Mouse (Mus musculus): ENCODE measurements at regions not wholly inside any gene's neighbourhood (a gene's known extent, or its start where the extent isn't known, plus 50 kb on each side); places are given as distances from the start of the nearest gene placed in this dataset.

GRCm38 (mm10) chr5:85954526-85954925 lies 110.9 kb downstream of the Cenpc1 start:
- no peak for DNase-seq (ENCODE audit: low read depth, low spot score)

DNA sequence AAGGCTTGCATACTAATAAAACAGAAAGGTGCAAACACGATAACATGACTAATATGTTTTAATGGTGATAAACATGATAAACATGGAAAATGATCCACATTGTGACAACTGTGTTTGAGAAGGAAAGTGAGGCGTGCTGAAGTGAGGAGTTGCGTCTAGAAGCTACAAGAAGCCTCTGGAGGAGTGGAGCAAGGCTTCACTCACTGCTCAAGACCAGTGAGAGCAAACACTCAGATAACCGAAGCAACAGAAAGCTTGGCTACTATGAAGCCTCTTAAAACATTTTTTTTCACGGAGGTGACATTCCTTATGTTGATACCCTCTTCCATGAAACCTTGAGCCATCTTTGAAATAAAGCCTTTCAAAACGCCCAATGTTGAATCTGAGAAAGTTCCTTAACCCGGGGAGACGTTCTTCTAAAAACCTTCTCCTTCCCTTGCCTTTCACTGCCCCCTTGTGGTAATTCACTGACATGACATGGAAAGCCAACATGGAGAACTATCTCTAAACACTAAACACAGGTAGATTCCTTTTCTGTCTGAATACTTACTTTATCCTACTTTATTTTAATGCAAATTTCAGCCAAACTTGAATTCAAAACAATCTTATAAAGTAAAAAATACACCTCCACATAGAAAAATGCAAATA lies 128.6 kb downstream of the Cenpc1 start:
- DNase-seq (ENCODE audit: low read depth, low spot score), result peak; percentile 57

- DNase-seq (ENCODE audit: low read depth, low spot score), result no peak
Measured at GRCm38 (mm10) chr5:85918288-85918687, 147.1 kb downstream of the Cenpc1 start.

GRCm38 (mm10) chr5:85915000-85915399 lies 150.4 kb downstream of the Cenpc1 start:
- no peak for DNase-seq (ENCODE audit: low read depth, low spot score)

DNA sequence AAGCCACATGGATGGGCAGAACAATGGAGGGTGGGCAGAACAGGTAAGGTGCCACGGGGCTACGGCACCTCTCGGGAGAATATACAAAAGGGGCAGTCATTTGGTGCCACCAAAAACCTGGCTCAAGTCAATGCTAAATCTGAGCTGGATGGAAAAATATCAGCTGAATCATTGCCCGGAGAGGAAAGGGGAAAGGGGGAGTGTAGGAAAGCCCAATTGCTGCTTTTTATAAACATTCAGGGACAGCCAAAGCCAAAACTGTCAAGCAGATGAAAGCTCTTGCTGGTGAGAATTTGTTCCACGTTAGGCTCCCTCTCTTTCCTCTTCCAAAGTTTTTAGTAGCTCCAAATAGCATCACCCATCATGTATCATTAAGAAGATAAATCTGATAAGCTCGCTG lies 168.9 kb downstream of the Cenpc1 start:
- peak; percentile 34 for DNase-seq (ENCODE audit: low read depth, low spot score)

GRCm38 (mm10) chr5:85895814-85896213 lies 169.6 kb downstream of the Cenpc1 start:
- peak; percentile 20 for DNase-seq (ENCODE audit: low read depth, low spot score)

DNA sequence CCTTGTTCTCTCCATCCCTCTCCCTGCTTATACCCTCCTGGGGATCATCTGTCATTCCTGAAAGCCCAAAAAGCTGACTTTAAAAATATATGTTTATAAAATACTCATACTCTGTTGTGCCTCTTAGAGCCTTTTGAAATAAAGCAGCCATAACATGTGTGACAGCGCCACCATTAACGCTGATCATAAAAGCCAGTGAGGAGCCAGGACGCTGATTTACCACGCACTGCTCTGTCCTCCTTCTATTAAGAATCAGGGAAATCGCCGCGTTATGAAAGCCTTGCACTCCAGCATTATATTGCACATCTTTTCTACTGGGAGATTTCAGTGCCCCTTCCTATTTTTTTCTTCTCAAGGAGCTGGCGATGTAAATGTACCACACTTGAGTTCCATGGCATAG lies 195.1 kb downstream of the Cenpc1 start:
- DNase-seq (ENCODE audit: low read depth, low spot score), result no peak

- no peak for DNase-seq (ENCODE audit: low read depth, low spot score)
Measured at GRCm38 (mm10) chr5:85832556-85832955, 232.8 kb downstream of the Cenpc1 start.

- no peak for DNase-seq (ENCODE audit: low read depth, low spot score)
Measured at GRCm38 (mm10) chr5:85795531-85796197, 269.7 kb downstream of the Cenpc1 start.

GRCm38 (mm10) chr5:85793148-85793547 lies 272.2 kb downstream of the Cenpc1 start:
- DNase-seq (ENCODE audit: low read depth, low spot score), result no peak

DNA sequence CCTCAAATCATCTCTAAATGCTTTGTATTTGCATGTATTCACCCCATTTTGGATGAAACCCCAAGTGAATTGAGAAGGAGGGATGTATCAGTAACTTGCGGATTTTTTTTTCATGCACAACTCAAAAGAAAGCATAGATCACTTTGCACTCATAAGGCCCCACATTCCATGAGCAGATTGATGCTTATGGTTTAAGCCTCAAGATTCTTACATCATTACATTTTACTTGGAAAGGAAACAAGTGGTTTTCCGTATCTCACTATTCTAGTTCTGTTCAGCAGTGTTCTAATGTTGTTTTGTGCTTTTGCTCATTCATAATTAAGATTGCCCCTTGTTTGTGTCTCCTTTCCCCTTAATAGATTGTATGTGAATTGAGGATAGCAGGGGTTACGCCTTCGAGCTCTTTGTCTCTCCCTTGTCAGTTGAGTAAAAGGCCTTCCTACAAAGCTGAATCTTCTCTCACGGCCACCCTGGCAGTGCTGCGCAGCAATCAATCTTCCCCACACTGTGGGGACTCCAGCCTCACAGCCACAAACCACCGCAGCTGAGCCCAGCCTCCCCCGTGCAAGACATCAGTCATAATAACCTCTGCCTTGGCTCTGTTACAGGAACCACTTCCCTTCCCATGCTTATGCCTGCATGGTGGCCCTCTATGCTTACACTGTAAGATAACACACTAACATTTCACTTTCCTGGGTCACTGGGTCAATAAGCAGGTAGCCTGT lies 284.5 kb downstream of the Cenpc1 start:
- DNase-seq (ENCODE audit: low read depth, low spot score), result no peak

DNA sequence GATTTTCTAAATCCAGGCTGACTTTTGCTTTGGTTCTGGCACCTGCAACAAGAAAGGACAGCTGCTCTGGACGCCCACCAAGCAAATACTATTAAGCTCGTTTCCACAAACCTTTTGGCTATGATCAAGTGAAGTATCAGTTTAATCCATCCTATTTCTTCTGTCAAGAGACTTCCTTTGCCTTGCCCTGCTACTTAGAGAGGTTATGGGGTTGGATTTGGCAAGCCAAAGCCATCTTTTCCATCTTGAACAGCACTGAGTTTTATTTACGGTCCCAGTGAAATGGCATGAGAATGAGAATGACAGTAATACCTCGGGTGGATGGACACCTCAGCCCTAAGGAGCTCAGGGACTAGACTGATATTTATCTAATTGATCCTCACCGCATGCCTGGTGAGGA lies 285.4 kb downstream of the Cenpc1 start:
- DNase-seq (ENCODE audit: low read depth, low spot score), result no peak

DNA sequence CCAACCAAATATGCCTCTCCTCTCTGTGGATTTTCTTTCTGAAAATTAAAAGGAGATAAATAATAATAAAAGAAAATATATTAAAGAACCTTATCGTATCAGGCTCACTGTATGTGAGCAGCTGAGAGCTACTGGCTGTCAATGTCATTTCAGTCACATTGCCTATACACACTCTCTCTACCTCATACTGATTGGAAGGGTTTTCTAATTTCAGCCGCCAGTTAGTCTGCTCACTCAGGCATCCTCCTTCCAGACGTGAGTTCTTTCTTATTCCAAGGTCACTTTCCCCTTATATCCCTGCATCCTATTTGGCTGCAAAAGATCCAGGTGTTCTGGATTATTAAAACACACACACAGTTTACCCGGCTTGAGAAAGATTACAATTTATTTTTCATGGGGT lies 286.2 kb downstream of the Cenpc1 start:
- DNase-seq (ENCODE audit: low read depth, low spot score), result no peak

GRCm38 (mm10) chr5:85772660-85773059 lies 292.7 kb downstream of the Cenpc1 start:
- DNase-seq (ENCODE audit: low read depth, low spot score), result no peak

- no peak for DNase-seq (ENCODE audit: low read depth, low spot score)
Measured at GRCm38 (mm10) chr5:85772086-85772485, 293.3 kb downstream of the Cenpc1 start.

GRCm38 (mm10) chr5:85767157-85767556 lies 298.2 kb downstream of the Cenpc1 start:
- no peak for DNase-seq (ENCODE audit: low read depth, low spot score)

GRCm38 (mm10) chr5:85756716-85757115 lies 308.7 kb downstream of the Cenpc1 start:
- DNase-seq (ENCODE audit: low read depth, low spot score), result no peak

DNA sequence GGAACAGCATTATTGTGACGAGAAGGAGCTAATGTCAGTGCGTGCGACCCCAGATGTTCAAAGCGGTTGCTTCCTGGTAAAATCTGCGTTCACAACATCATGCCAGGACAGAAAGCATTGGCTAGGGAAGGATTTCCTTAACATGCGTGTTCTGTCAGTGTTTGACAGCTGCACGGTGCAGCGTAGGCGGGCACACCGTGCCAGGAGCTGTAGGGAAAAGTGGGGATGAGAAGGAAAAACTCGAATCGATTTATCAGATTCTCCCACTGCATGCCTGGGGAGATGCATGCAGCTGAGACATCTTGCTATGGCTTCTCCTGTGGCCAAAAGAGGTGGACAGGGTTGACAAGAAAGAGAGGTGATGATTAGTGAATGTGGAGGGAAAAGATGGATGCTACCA lies 311.2 kb downstream of the Cenpc1 start:
- no peak for DNase-seq (ENCODE audit: low read depth, low spot score)

DNA sequence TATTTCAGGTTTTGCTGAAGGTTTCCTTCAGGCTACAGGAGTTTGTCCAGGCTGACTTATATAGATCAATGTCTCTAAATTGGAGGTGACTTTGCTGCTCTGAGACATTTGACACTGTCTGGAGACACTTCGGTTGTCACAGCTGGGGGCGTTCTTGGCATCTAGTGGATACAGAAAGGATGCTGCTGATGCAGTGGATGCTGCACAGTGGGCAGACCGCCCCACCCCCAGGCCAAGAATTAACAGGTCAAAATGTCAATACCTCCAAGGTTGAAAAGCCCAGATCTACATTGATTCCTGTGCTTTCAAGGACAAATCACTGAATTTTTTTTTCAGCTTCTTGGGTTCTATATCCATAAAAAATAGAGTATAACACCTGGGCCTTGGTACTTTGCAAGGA lies 312.3 kb downstream of the Cenpc1 start:
- DNase-seq (ENCODE audit: low read depth, low spot score), result no peak

DNA sequence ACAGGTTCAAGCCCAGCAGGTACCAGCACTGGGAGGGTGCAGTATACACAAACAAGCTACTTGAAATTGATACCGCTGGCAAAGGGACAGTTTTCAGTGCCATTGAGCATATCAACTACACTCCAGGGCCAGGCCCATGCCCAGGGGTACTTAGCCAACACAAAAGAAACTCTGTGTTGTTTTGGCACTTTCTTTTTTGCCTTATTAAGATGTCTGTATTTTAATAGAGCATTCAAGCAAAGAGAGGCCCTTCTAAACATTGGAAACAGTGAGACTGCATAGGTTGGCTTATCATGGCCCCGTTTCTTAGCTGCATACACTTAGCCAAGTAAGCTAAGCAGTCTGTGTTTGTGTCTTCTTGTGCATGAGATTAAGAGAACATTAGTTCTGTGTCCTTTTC lies 313.7 kb downstream of the Cenpc1 start:
- no peak for DNase-seq (ENCODE audit: low read depth, low spot score)

DNA sequence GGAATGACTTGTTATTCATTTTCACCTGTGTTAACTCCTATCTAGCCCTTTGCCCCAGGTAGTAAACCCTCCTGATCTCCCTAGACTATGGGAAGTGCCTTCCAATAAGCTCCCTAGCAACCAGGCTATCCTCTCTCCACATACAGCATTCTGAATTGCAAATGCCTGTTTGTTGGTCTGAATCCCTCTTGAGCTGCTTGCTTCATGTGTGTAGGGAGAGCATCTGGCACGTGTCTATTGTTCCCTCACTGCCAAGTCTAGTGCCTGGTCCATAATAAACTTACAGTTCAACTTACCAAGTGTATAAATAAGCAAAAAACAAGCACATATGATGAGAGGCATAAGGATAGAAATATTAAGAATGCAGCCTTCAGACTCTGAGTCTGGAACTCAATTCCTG lies 314.5 kb downstream of the Cenpc1 start:
- DNase-seq (ENCODE audit: low read depth, low spot score), result no peak

DNA sequence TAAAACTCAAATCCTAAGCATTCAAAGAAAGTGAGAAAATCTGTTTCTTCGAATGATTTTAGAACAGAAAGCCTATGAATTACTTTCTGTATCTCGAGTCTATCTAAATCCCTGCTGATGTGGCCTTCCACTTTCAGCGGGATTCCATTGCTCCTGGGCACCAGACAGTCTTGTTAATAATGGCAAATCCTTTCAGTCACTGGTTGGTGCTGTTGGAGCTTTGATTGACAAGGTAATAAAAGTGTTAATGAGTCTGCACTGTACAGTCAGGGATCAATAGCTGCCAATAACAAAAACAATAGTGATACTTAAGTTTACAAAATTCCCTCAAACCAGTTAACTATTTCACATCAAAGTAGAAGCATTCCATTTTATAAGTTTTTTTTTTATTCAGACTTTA lies 335.8 kb downstream of the Cenpc1 start:
- DNase-seq (ENCODE audit: low read depth, low spot score), result no peak

- DNase-seq (ENCODE audit: low read depth, low spot score), result no peak
Measured at GRCm38 (mm10) chr5:85707345-85707744, 358.0 kb downstream of the Cenpc1 start.

All from brain, embryonic 18.5 days (tissue).